Mouse (Mus musculus) limb, embryonic 15.5 days (tissue): ENCODE results near the gene Bub3. TPM values are rescaled to one million over a fixed set of nuclear protein-coding genes. Genes with fewer than 3 reads are reported as not detected.

Experiments used
- ATAC-seq: fragments of 200-750 bp; cut with Nextera tagmentation; 2 replicates; pipeline ENCODE4 v1.8.0; 2017; ENCODE audit warnings: low read depth, moderate TSS enrichment; ENCODE audit not compliant: insufficient number of reproducible peaks, low FRiP score, low TSS enrichment
- H3K27ac ChIP-seq: fragments of 300-500 bp; sonication (generic); 2 replicates; pipeline ENCODE4 v1.5.1; 2015; ENCODE audit warnings: moderate library complexity, mild to moderate bottlenecking, inconsistent platforms
- H3K27me3 ChIP-seq: fragments of 300-500 bp; sonication (generic); 2 replicates; pipeline ENCODE4 v1.6.1; 2015; ENCODE audit warnings: inconsistent platforms
- H3K36me3 ChIP-seq: fragments of 300-500 bp; sonication (generic); 2 replicates; pipeline ENCODE4 v1.6.1; 2015; ENCODE audit warnings: inconsistent platforms
- H3K4me1 ChIP-seq: fragments of 300-500 bp; sonication (generic); 2 replicates; pipeline ENCODE4 v1.6.1; 2015; ENCODE audit warnings: inconsistent platforms
- H3K4me2 ChIP-seq: fragments of 300-500 bp; sonication (generic); 2 replicates; pipeline ENCODE4 v1.6.1; 2015; ENCODE audit warnings: mild to moderate bottlenecking, inconsistent platforms
- H3K4me3 ChIP-seq: fragments of 300-500 bp; sonication (generic); 2 replicates; pipeline ENCODE4 v1.5.1; 2015; ENCODE audit warnings: mild to moderate bottlenecking, inconsistent platforms
- H3K9ac ChIP-seq: fragments of 300-500 bp; sonication (generic); 2 replicates; pipeline ENCODE4 v1.6.1; 2015; ENCODE audit warnings: inconsistent platforms
- H3K9me3 ChIP-seq: fragments of 300-500 bp; sonication (generic); 2 replicates; pipeline ENCODE4 v1.6.1; 2016; ENCODE audit warnings: inconsistent platforms
- WGBS: fragments of 180-500 bp; shearing (Covaris S2); methylation state at CpG from one replicate; pipeline ENCODE4 v1.1.7; 2015; 5-methylcytosine and 5-hydroxymethylcytosine counted together
- polyA plus RNA-seq: library from polyadenylated mRNA; unstranded; fragments of >200 nt; fragmentation: Nextera tagmentation; extraction: Ambion mirVana; gene quantifications from 2 replicates; pipeline ENCODE4 v1.2.1, GENCODE M21; 2015

Bub3 gene
- polyA plus RNA-seq, 1 experiment from 2014 or later = 176 TPM

GRCm38 (mm10) chr7:131548473-131548872 is 11.5 kb upstream of the Bub3 start, which contains the start of gene Hmx2:
Gene Hmx2, plus strand, starts transcription at chr7:131548773.
- Histone ChIP-seq H3K9ac (no peak within 1 kb of the TSS), H3K4me2 (no peak within 1 kb of the TSS), H3K4me1 (peaks cover 12% of the 10 kb centered on the region), H3K9me3 (no peaks in the 10 kb centered on the region), H3K36me3 (no peaks in the 10 kb centered on the region), H3K27me3 (peaks cover 95% of the 10 kb centered on the region), H3K27ac (no peak within 1 kb of the TSS), H3K4me3 (no peak within 1 kb of the TSS)
- WGBS = 0% methylated on average over 3 of the region's 3 CpGs
- no peak for ATAC-seq

GRCm38 (mm10) chr7:131551471-131551870 is 8.6 kb upstream of the Bub3 start:
- Histone ChIP-seq H3K9me3 (no peaks in the 10 kb centered on the region), H3K27ac (no peak overlapping the region), H3K4me3 (no peak overlapping the region), H3K4me1 (peaks cover 26% of the 10 kb centered on the region), H3K27me3 (peaks cover 99% of the 10 kb centered on the region), H3K36me3 (no peaks in the 10 kb centered on the region), H3K9ac (no peak overlapping the region), H3K4me2 (no peak overlapping the region)
- no peak for ATAC-seq
- WGBS = 2% methylated on average over 4 of the region's 4 CpGs

- WGBS = 1% methylated on average over 42 of the region's 42 CpGs
- Histone ChIP-seq H3K9ac (no peak overlapping the region), H3K9me3 (no peaks in the 10 kb centered on the region), H3K4me2 (no peak overlapping the region), H3K27ac (no peak overlapping the region), H3K4me1 (peaks cover 33% of the 10 kb centered on the region), H3K4me3 (no peak overlapping the region), H3K27me3 (peaks cover 99% of the 10 kb centered on the region), H3K36me3 (no peaks in the 10 kb centered on the region)
- no peak for ATAC-seq
Measured at GRCm38 (mm10) chr7:131551931-131552741, 7.9 kb upstream of the Bub3 start.

- Histone ChIP-seq H3K27me3 (peaks cover 99% of the 10 kb centered on the region), H3K4me3 (no peak overlapping the region), H3K4me2 (no peak overlapping the region), H3K36me3 (no peaks in the 10 kb centered on the region), H3K27ac (no peak overlapping the region), H3K4me1 (peaks cover 34% of the 10 kb centered on the region), H3K9ac (no peak overlapping the region), H3K9me3 (no peaks in the 10 kb centered on the region)
- WGBS = 2% methylated on average over 5 of the region's 5 CpGs
- ATAC-seq = no peak
Measured at GRCm38 (mm10) chr7:131552781-131553180, 7.2 kb upstream of the Bub3 start.

- Histone ChIP-seq H3K27ac (no peak overlapping the region), H3K27me3 (peaks cover 99% of the 10 kb centered on the region), H3K4me2 (peak overlapping the region; percentile 56), H3K4me3 (peak overlapping the region; percentile 34), H3K9me3 (no peaks in the 10 kb centered on the region), H3K9ac (no peak overlapping the region), H3K36me3 (no peaks in the 10 kb centered on the region), H3K4me1 (peaks cover 34% of the 10 kb centered on the region)
- ATAC-seq = 0 out of 2 replicates have a peak, but pooled peaks have one; percentile 48
- WGBS = under 1% methylated on average over 39 of the region's 39 CpGs
Measured at GRCm38 (mm10) chr7:131553771-131554175, 6.2 kb upstream of the Bub3 start.

- H3K27me3 ChIP-seq = peaks cover 98% of the 10 kb centered on the region
- no peak overlapping the region for H3K9ac ChIP-seq
- peak overlapping the region; percentile 56 for H3K4me2 ChIP-seq
- H3K36me3 ChIP-seq = no peaks in the 10 kb centered on the region
- H3K27ac ChIP-seq = no peak overlapping the region
- 1% methylated on average over 45 of the region's 45 CpGs for WGBS
- H3K4me3 ChIP-seq = peak overlapping the region; percentile 34
- no peak for ATAC-seq
- no peaks in the 10 kb centered on the region for H3K9me3 ChIP-seq
- H3K4me1 ChIP-seq = peaks cover 34% of the 10 kb centered on the region
Measured at GRCm38 (mm10) chr7:131554341-131555180, 5.5 kb upstream of the Bub3 start.

GRCm38 (mm10) chr7:131555301-131556081 is 4.5 kb upstream of the Bub3 start:
- WGBS = under 1% methylated on average over 68 of the region's 68 CpGs
- no peak for ATAC-seq
- Histone ChIP-seq H3K9me3 (no peaks in the 10 kb centered on the region), H3K9ac (no peak overlapping the region), H3K4me1 (peaks cover 34% of the 10 kb centered on the region), H3K27me3 (peaks cover 89% of the 10 kb centered on the region), H3K36me3 (no peaks in the 10 kb centered on the region), H3K27ac (no peak overlapping the region), H3K4me2 (peak overlapping the region; percentile 35), H3K4me3 (peak overlapping the region; percentile 26)

GRCm38 (mm10) chr7:131556116-131556515 is 3.9 kb upstream of the Bub3 start:
- Histone ChIP-seq H3K4me1 (peaks cover 36% of the 10 kb centered on the region), H3K4me2 (peak overlapping the region; percentile 35; the same call in 1 of the 2 replicates), H3K9me3 (no peaks in the 10 kb centered on the region), H3K4me3 (peak overlapping the region; percentile 26; the same call in 1 of the 2 replicates), H3K36me3 (no peaks in the 10 kb centered on the region), H3K27ac (no peak overlapping the region), H3K9ac (no peak overlapping the region), H3K27me3 (peaks cover 82% of the 10 kb centered on the region)
- ATAC-seq = no peak
- WGBS = under 1% methylated on average over 9 of the region's 9 CpGs

GRCm38 (mm10) chr7:131556541-131557271 is 3.3 kb upstream of the Bub3 start:
- ATAC-seq = no peak
- Histone ChIP-seq H3K27me3 (peaks cover 76% of the 10 kb centered on the region), H3K4me3 (no peak overlapping the region), H3K4me2 (0 out of 2 replicates have a peak overlapping the region, but pooled peaks have one; percentile 4), H3K9ac (no peak overlapping the region), H3K4me1 (peaks cover 39% of the 10 kb centered on the region), H3K36me3 (no peaks in the 10 kb centered on the region; the same call in 1 of the 2 replicates), H3K9me3 (no peaks in the 10 kb centered on the region), H3K27ac (no peak overlapping the region)
- under 1% methylated on average over 37 of the region's 37 CpGs for WGBS

GRCm38 (mm10) chr7:131557751-131558150 is 2.3 kb upstream of the Bub3 start:
- Histone ChIP-seq H3K4me1 (peaks cover 46% of the 10 kb centered on the region), H3K9me3 (no peaks in the 10 kb centered on the region), H3K27me3 (peaks cover 66% of the 10 kb centered on the region), H3K4me3 (no peak overlapping the region), H3K27ac (no peak overlapping the region), H3K9ac (no peak overlapping the region), H3K4me2 (no peak overlapping the region), H3K36me3 (peaks cover 10% of the 10 kb centered on the region)
- 35% methylated on average over 2 of the region's 2 CpGs for WGBS
- no peak for ATAC-seq

GRCm38 (mm10) chr7:131560697-131561042 is 648 bp downstream of the Bub3 start:
- ATAC-seq = 0 out of 2 replicates have a peak, but pooled peaks have one; percentile 12
- Histone ChIP-seq H3K36me3 (peaks cover 32% of the 10 kb centered on the region), H3K9me3 (no peaks in the 10 kb centered on the region), H3K27ac (peak overlapping the region; percentile 89), H3K4me3 (peak overlapping the region; percentile 63), H3K4me1 (peaks cover 24% of the 10 kb centered on the region), H3K4me2 (peak overlapping the region; percentile 53), H3K9ac (peak overlapping the region; percentile 56), H3K27me3 (peaks cover 37% of the 10 kb centered on the region)
- WGBS = under 1% methylated on average over 14 of the region's 14 CpGs
